Mouse (Mus musculus): ENCODE data around the gene Rpl9-ps6. TPM values are rescaled to one million over a fixed set of nuclear protein-coding genes. Genes with fewer than 3 reads are reported as not detected.

Rpl9-ps6 gene
- polyA plus RNA-seq (2017; shearing (Covaris generic)): 343 TPM

GRCm38 (mm10) chr19:32466478-32466877 is at the start of gene Rpl9-ps6:
Rpl9-ps6 (minus strand) TSS chr19:32466578.

GRCm38 (mm10) chr19:32485681-32486105 is 19.3 kb upstream of the Rpl9-ps6 start, which contains the start of gene Minpp1:
Minpp1 (plus strand) TSS chr19:32485769.

Other genes with a start within 250 kb of the Rpl9-ps6 start
- 49.0 TPM for gene Sgms1, start 76.9 kb downstream of the Rpl9-ps6 start, polyA plus RNA-seq (2017; shearing (Covaris generic))
- 5.9 TPM for gene Minpp1, start 19.2 kb upstream of the Rpl9-ps6 start, polyA plus RNA-seq (2017; shearing (Covaris generic))
- 0.31 TPM for gene Papss2, start 129.2 kb upstream of the Rpl9-ps6 start, polyA plus RNA-seq (2017; shearing (Covaris generic))

Measured in CD4-positive, CD25-positive, alpha-beta regulatory T cell, adult 9 weeks (primary cell).